In the genomic region with DNA sequence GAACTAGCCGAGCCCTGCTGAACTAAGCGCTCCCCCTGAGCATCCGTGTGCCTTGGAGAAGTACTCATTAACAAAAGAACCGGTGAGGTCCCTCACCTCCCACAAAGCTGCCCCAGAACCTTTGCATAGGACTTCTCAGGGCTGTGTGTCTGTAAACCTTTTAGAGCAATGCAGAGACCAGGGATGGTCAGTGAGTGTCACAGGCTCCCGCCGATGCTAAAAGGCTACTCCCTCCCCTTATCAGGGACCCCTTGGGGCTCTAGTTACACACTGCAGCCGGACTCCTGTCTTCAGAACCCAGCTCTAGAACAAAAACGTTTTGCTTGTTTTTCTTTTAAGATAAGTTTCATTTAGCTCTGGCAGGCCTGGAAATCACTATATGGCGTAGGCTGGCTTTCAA, we compare ENCODE assay signal across 8 mouse cellular contexts. TPM values are rescaled to one million over a fixed set of nuclear protein-coding genes. Genes with fewer than 3 reads are reported as not detected.
A peak's percentile ranks its signal among the peaks of the same experiment; 100 is the strongest.
DNase-seq lines count a peak whose midpoint lies in the region; ATAC-seq and TF ChIP-seq lines count a peak whose summit lies in the region.

No protein-coding gene starts in this region.

- TF ChIP-seq CTCF in C2C12 (IDR thresholded peaks at IDR 0.05; ENCODE audit: control insufficient read depth, insufficient read depth, insufficient read length): no peak
- no peak for TF ChIP-seq CTCF in liver, postnatal 0 days (IDR thresholded peaks at IDR 0.05; ENCODE audit: low read depth)

- peak overlapping the region; percentile 55 for H3ac ChIP-seq in C2C12 (ENCODE audit: control insufficient read depth, insufficient read length, low read depth)

- 0 out of 2 replicates have a peak overlapping the region, but pooled peaks have one; percentile 15 for H3K9ac ChIP-seq in forebrain, embryonic 16.5 days (replicated peaks; ENCODE audit: low read depth, low read length)
- peak overlapping the region; percentile 45 for H3K9ac ChIP-seq in liver, postnatal 0 days (replicated peaks)

- peaks cover 13% of the 10 kb centered on the region for H3K4me1 ChIP-seq in forebrain, embryonic 16.5 days (replicated peaks; ENCODE audit: control insufficient read depth, insufficient read depth, low read length)
- H3K4me1 ChIP-seq in liver, postnatal 0 days (ENCODE audit: insufficient read depth): peaks cover 6% of the 10 kb centered on the region

- no peak for DNase-seq in cerebellum, postnatal 4 days (ENCODE audit: low spot score in 2 of 2)
- no peak for DNase-seq in liver, postnatal 0 days
- DNase-seq in adrenal gland, adult 2 months: no peak
- no peak for DNase-seq in ovary, postnatal 36 days (ENCODE audit: low spot score)
- DNase-seq in urinary bladder, adult 18-20 months (ENCODE audit: low spot score in 2 of 2): no peak

- no peak overlapping the region for H3K4me3 ChIP-seq in C2C12 (ENCODE audit: insufficient read depth, poor library complexity, severe bottlenecking)
- H3K4me3 ChIP-seq in forebrain, embryonic 16.5 days (replicated peaks; ENCODE audit: low read length): peak overlapping the region; percentile 85
- H3K4me3 ChIP-seq in liver, postnatal 0 days (ENCODE audit: low read depth, low read length): peak overlapping the region; percentile 84

- H3K27me3 ChIP-seq in C2C12 (ENCODE audit: control insufficient read depth, insufficient read depth, insufficient read length): no peaks in the 10 kb centered on the region
- H3K27me3 ChIP-seq in forebrain, embryonic 16.5 days (replicated peaks; ENCODE audit: control insufficient read depth, insufficient read depth, low read length): no peaks in the 10 kb centered on the region
- no peaks in the 10 kb centered on the region for H3K27me3 ChIP-seq in liver, postnatal 0 days (ENCODE audit: insufficient read depth, low read length)

- 24% methylated on average over 9 of the region's 9 CpGs for WGBS in forebrain, embryonic 16.5 days
- WGBS in liver, postnatal 0 days (ENCODE audit: insufficient replicate concordance): 15% methylated on average over 9 of the region's 9 CpGs

- no peaks in the 10 kb centered on the region for H3K9me3 ChIP-seq in forebrain, embryonic 16.5 days (ENCODE audit: control insufficient read depth, low read length)
- H3K9me3 ChIP-seq in liver, postnatal 0 days (ENCODE audit: low read length): no peaks in the 10 kb centered on the region

- no peak overlapping the region for H3K27ac ChIP-seq in forebrain, embryonic 16.5 days (ENCODE audit: low read length)
- no peak overlapping the region for H3K27ac ChIP-seq in liver, postnatal 0 days (ENCODE audit: low read depth)

- peaks cover 15% of the 10 kb centered on the region for H3K79me2 ChIP-seq in C2C12 (ENCODE audit: control insufficient read depth, insufficient read depth)

- H3K79me3 ChIP-seq in C2C12 (ENCODE audit: low read depth): peaks cover 8% of the 10 kb centered on the region

- H3K4me2 ChIP-seq in forebrain, embryonic 16.5 days (ENCODE audit: low read length): peak overlapping the region; percentile 48
- peak overlapping the region; percentile 79 for H3K4me2 ChIP-seq in liver, postnatal 0 days (ENCODE audit: low read depth, low read length)

- TF ChIP-seq EP300 in liver, postnatal 0 days (IDR thresholded peaks at IDR 0.05; ENCODE audit: low read depth): no peak

- 0 out of 2 replicates have a peak, but pooled peaks have one; percentile 7 for ATAC-seq in cerebellum, adult (ENCODE audit: insufficient number of reproducible peaks, low FRiP score, low TSS enrichment)
- ATAC-seq in forebrain, embryonic 16.5 days: no peak
- ATAC-seq in liver, postnatal 0 days: no peak; the same call in 1 of the 2 replicates

- H3K36me3 ChIP-seq in C2C12 (ENCODE audit: control insufficient read depth, insufficient read depth): peaks cover 27% of the 10 kb centered on the region
- H3K36me3 ChIP-seq in forebrain, embryonic 16.5 days (ENCODE audit: control insufficient read depth, insufficient read depth): peaks cover 5% of the 10 kb centered on the region; the same call in 1 of the 2 replicates
- peaks cover 23% of the 10 kb centered on the region for H3K36me3 ChIP-seq in liver, postnatal 0 days (replicated peaks; ENCODE audit: insufficient read depth, low read length)

TF ChIP-seq in C2C12, 6 proteins besides CTCF, POLR2A, EP300 and RAD21:
- TF ChIP-seq MYOD1 (IDR thresholded peaks at IDR 0.05; ENCODE audit: control insufficient read depth, insufficient read length, low read depth) (no peak), CEBPB (IDR thresholded peaks at IDR 0.05; ENCODE audit: low read depth) (no peak), MAX (IDR thresholded peaks at IDR 0.05) (no peak), USF1 (IDR thresholded peaks at IDR 0.05; ENCODE audit: low read depth) (no peak), FOSL1 (IDR thresholded peaks at IDR 0.05; ENCODE audit: insufficient read depth, low read length, poor library complexity, severe bottlenecking) (no peak), MYOG (IDR thresholded peaks at IDR 0.05; ENCODE audit: control insufficient read depth, extremely low read depth, insufficient read length) (no peak)

RNA-seq across cellular contexts. Expression of gene Ndufv1, which starts 0.5 kb away (rescaled TPM):
- polyA plus RNA-seq in C2C12 (2012; fragmentation: generic; extraction: Trizol): 254 TPM
- 221 and 239 TPM in 2 replicates for polyA plus RNA-seq in forebrain, embryonic 16.5 days (2015; fragmentation: Nextera tagmentation; extraction: Ambion mirVana)
- polyA plus RNA-seq in liver, postnatal 0 days (2015; fragmentation: Nextera tagmentation; extraction: Ambion mirVana): 171 and 172 TPM in 2 replicates
- total RNA-seq in adrenal gland, adult 2 months (2021): 100 to 1,000 TPM; 260 to 445 TPM
- polyA plus RNA-seq in adrenal gland, adult 2 months (2012; rRNA removed): 145 and 150 TPM in 2 replicates

RNA-seq across cellular contexts. Expression of gene Doc2g, which starts 10.0 kb away (rescaled TPM):
- polyA plus RNA-seq in C2C12 (2012; fragmentation: generic; extraction: Trizol): 0.98 TPM
- polyA plus RNA-seq in forebrain, embryonic 16.5 days (2015; fragmentation: Nextera tagmentation; extraction: Ambion mirVana): 8.8 and 13.2 TPM in 2 replicates
- polyA plus RNA-seq in liver, postnatal 0 days (2015; fragmentation: Nextera tagmentation; extraction: Ambion mirVana): 0.36 and 0.74 TPM in 2 replicates
- total RNA-seq in adrenal gland, adult 2 months (2021): 1 to 10 TPM; 1.1 to 1.8 TPM
- 6.2 and 9.3 TPM in 2 replicates for polyA plus RNA-seq in adrenal gland, adult 2 months (2012; rRNA removed)

RNA-seq across cellular contexts. Expression of gene Gm49405, which starts 12.6 kb away (rescaled TPM):
- polyA plus RNA-seq in C2C12 (2012; fragmentation: generic; extraction: Trizol): 0.28 TPM
- 6.6 and 9.6 TPM in 2 replicates for polyA plus RNA-seq in forebrain, embryonic 16.5 days (2015; fragmentation: Nextera tagmentation; extraction: Ambion mirVana)
- polyA plus RNA-seq in liver, postnatal 0 days (2015; fragmentation: Nextera tagmentation; extraction: Ambion mirVana): 0.26 and 0.49 TPM in 2 replicates
- under 1 TPM; 0.55 to 0.69 TPM for total RNA-seq in adrenal gland, adult 2 months (2021)
- polyA plus RNA-seq in adrenal gland, adult 2 months (2012; rRNA removed): 1.3 and 2.0 TPM in 2 replicates

RNA-seq across cellular contexts. Expression of gene Nudt8, which starts 12.7 kb away (rescaled TPM):
- polyA plus RNA-seq in C2C12 (2012; fragmentation: generic; extraction: Trizol): 28.1 TPM
- polyA plus RNA-seq in forebrain, embryonic 16.5 days (2015; fragmentation: Nextera tagmentation; extraction: Ambion mirVana): 34.0 and 42.1 TPM in 2 replicates
- 22.0 and 23.0 TPM in 2 replicates for polyA plus RNA-seq in liver, postnatal 0 days (2015; fragmentation: Nextera tagmentation; extraction: Ambion mirVana)
- 10 to 100 TPM; 25.1 to 27.0 TPM for total RNA-seq in adrenal gland, adult 2 months (2021)
- 36.7 and 65.9 TPM in 2 replicates for polyA plus RNA-seq in adrenal gland, adult 2 months (2012; rRNA removed)

RNA-seq across cellular contexts. Expression of gene Tbx10, which starts 20.5 kb away (rescaled TPM):
- 0.02 TPM for polyA plus RNA-seq in C2C12 (2012; fragmentation: generic; extraction: Trizol)
- not detected in 2 replicates for polyA plus RNA-seq in forebrain, embryonic 16.5 days (2015; fragmentation: Nextera tagmentation; extraction: Ambion mirVana)
- polyA plus RNA-seq in liver, postnatal 0 days (2015; fragmentation: Nextera tagmentation; extraction: Ambion mirVana): not detected in 2 replicates
- not detected for total RNA-seq in adrenal gland, adult 2 months (2021)
- not detected in 2 replicates for polyA plus RNA-seq in adrenal gland, adult 2 months (2012; rRNA removed)
